Mouse (Mus musculus) ES-E14 (cell line): ENCODE results near the gene Gm49661.

ENCODE experiments used
- CHD2 ChIP-seq: IDR thresholded peaks from 2 replicates; pipeline ENCODE4 v1.6.1; 2014; ENCODE audit warnings: mild to moderate bottlenecking, low read depth, low read length, inconsistent platforms
- HCFC1 ChIP-seq: IDR thresholded peaks from 2 replicates; pipeline ENCODE4 v1.6.1; 2012; ENCODE audit warnings: low read length, inconsistent platforms, borderline replicate concordance; ENCODE audit not compliant: insufficient read depth
- ZC3H11A ChIP-seq: IDR thresholded peaks from 2 replicates; pipeline ENCODE4 v1.6.1; 2012; ENCODE audit warnings: low read depth, mild to moderate bottlenecking, inconsistent platforms, low read length, borderline replicate concordance
- ZNF384 ChIP-seq: IDR thresholded peaks from 2 replicates; pipeline ENCODE4 v1.6.1; 2012; ENCODE audit warnings: low read depth, low read length, inconsistent platforms

- TF ChIP-seq ZC3H11A (no peak), CHD2 (no peak), HCFC1 (no peak), ZNF384 (no peak)
Observed at GRCm38 (mm10) chr8:84934860-84935259, 34.4 kb downstream of the Gm49661 start.
